Mouse (Mus musculus): ENCODE measurements around the gene 9530053A07Rik. TPM values are rescaled to one million over a fixed set of nuclear protein-coding genes. Genes with fewer than 3 reads are reported as not detected.

Gene 9530053A07Rik
- polyA plus RNA-seq (2012; rRNA removed): 0.41 and 0.66 TPM in 2 replicates

GRCm38 (mm10) chr7:28129166-28129565 lies at the start of gene 9530053A07Rik:
TSS of gene 9530053A07Rik (plus strand) at chr7:28129466.

GRCm38 (mm10) chr7:28169489-28170422 lies 40.5 kb downstream of the 9530053A07Rik start, which contains the start of gene Fbl:
TSS of gene Fbl (plus strand) at chr7:28169710.

GRCm38 (mm10) chr7:28179228-28179627 lies 50.0 kb downstream of the 9530053A07Rik start, which contains the start of gene Dyrk1b:
TSS of gene Dyrk1b (plus strand) at chr7:28179469.

Other genes with a start within 250 kb of the 9530053A07Rik start
- gene Zfp974, start 200.0 kb upstream of the 9530053A07Rik start, polyA plus RNA-seq (2012; rRNA removed): 0.73 and 1.2 TPM in 2 replicates
- 0.44 and 0.61 TPM in 2 replicates for gene Zfp780b, start 150.3 kb upstream of the 9530053A07Rik start, polyA plus RNA-seq (2012; rRNA removed)
- gene Zfp850, start 115.4 kb upstream of the 9530053A07Rik start, polyA plus RNA-seq (2012; rRNA removed): 0.12 and 0.15 TPM in 2 replicates
- 82.0 and 91.9 TPM in 2 replicates for gene Psmc4, start 79.4 kb upstream of the 9530053A07Rik start, polyA plus RNA-seq (2012; rRNA removed)
- 3,234 and 3,450 TPM in 2 replicates for gene Fcgbp, start 58.2 kb upstream of the 9530053A07Rik start, polyA plus RNA-seq (2012; rRNA removed)
- 25.7 and 29.3 TPM in 2 replicates for gene Fbl, start 40.2 kb downstream of the 9530053A07Rik start, polyA plus RNA-seq (2012; rRNA removed)
- 38.3 and 38.8 TPM in 2 replicates for gene Dyrk1b, start 50.0 kb downstream of the 9530053A07Rik start, polyA plus RNA-seq (2012; rRNA removed)
- gene Eid2, start 138.4 kb downstream of the 9530053A07Rik start, polyA plus RNA-seq (2012; rRNA removed): 6.1 and 6.9 TPM in 2 replicates
- 9.7 and 11.1 TPM in 2 replicates for gene Eid2b, start 148.3 kb downstream of the 9530053A07Rik start, polyA plus RNA-seq (2012; rRNA removed)
- gene Selenov, start 161.7 kb downstream of the 9530053A07Rik start, polyA plus RNA-seq (2012; rRNA removed): 0.12 TPM in 1 of 2 replicates, not detected in the other
- 0.59 and 0.84 TPM in 2 replicates for gene Dll3, start 172.8 kb downstream of the 9530053A07Rik start, polyA plus RNA-seq (2012; rRNA removed)
- gene Timm50, start 182.6 kb downstream of the 9530053A07Rik start, polyA plus RNA-seq (2012; rRNA removed): 64.2 and 71.4 TPM in 2 replicates
- 99.8 and 106 TPM in 2 replicates for gene Supt5, start 209.3 kb downstream of the 9530053A07Rik start, polyA plus RNA-seq (2012; rRNA removed)
- 1,165 and 1,439 TPM in 2 replicates for gene Rps16, start 221.2 kb downstream of the 9530053A07Rik start, polyA plus RNA-seq (2012; rRNA removed)
- gene Plekhg2, start 243.1 kb downstream of the 9530053A07Rik start, polyA plus RNA-seq (2012; rRNA removed): 24.4 and 27.5 TPM in 2 replicates